Mouse (Mus musculus): ENCODE measurements around the gene Trhr2.

Gene Trhr2

DNA sequence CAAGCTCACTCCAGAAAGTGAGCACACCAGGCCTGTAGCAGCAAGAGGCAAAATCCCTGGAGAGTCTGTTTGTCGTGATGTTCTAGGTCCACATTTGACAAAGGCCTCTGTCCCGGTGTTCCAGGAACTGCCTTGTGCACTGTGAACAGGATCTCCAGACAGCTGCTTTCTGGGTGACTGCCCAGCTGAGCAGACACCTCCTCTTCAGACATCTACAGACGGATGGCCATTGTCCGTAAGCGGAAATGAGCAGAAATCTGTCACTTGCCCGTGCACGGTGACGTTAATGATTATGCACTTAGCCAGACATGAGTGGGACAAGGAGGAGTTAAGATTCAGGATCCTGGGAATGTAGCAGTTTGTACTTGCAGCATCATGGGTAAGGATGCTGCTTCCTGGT lies 6.4 kb downstream of the Trhr2 start:
- no peak for DNase-seq

DNA sequence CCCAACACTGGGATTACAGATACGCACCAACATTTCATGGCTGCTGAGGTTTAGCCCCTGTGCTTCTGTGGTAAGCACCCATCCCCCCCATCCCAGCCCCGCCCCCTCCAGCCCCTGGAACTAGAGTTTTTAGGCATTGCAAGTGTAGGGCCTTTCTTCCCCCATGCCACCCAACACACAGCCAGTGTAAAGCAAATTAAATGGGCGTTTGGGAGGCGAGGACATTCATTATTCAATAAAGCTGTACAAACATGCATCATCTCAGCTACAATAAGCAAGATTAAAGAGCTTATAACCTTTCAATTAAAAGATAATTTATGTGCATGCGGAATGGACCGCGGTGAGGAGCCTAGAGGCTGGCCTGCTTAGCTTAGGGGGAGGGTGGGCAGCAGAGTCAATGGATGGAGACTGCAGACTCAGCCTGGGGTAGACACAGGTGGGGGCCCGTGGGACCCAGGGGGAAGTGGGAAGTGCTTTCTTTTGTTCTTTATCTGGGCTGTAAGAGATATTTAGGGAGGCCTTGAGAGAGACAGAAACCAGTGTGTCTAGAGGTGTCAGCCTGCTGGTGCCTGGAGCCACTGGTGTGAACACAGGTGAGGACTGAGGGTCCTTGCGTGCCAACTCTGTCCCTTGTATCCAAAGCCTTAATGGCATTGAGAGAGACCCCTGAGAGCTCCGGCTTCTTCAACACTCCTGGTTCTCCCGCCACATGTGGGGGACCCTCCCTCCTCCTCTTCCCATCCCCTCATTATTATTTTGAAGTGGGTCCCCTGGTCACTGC lies 10.0 kb downstream of the Trhr2 start:
- DNase-seq: no peak

DNA sequence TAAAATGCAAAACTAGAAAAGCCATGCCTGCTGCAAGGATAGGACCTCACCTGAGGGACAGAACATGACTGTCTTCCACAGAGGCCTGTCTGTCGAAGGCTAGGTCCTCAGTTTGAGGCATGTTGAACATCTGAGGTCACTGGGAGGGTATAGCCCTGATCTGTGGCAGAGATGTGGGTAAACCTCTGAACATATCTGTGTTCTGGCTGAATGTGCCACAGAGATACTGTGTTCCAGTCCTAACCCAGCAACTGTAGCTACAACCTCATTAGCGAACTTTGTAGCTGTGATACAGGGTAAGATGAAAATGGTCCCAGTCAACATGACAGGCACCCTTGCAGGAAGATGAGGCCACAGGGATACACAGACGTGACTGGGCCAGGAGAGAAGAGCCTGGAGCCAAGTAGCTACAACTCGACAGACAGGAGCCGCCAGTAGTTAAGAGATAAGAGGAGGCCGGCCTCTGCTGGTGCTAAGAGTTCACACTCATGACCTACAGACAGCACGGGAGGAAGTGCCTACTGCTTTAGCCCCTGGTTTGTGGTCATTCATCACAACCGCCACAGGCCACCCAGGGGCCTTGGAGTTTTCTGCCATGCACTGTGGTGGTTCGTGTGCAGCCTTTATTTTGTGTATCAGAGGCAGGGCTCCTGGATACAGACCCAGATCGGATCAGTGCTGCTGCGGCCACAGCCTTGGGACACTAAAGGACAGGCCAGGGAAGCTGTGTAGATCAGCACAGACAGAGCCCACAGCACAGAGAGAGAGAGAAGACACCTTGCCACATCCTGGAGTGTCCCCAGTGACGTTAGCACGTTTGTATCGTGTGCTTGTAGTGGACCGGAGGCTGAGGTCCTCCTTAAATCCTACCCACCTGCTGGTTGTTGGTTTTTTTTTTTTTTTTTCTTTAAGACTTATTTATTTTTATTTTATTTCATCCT lies 10.9 kb downstream of the Trhr2 start:
- DNase-seq: no peak

DNA sequence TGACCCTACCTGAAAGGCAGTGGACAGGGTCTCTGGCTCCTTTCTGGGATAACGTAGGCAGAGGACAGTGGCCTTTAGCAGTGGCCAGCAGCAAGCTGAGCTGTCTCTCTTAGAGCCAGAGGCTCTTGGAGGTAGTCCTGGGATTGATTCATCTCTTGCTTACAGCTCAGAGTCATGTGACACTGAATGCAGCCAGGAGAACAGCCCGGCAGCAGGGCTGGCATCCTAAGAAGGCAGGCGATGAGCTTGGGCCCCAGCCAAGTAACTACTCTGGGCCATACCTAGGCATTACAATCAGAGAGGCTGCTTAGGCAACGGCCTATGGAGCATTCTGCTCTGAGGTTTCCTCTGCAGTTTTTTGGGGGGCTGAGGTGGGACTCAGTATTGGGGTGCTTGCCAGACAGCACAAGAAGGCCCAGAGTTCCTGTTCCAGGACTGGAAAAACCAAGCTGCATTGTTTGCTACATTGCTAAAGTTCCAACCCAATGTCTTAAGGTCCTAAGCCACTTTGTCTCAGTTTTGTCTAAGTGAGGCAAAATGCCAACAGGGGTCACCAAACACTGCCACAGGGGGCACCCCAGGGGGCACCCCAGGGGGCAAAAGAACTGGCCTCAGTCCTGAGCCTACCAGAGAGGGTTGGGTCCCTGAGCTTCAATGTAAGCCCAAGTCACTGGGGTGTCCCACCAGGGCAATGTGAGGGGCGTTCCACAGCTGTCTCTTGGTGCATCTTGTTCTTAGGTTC lies 12.6 kb downstream of the Trhr2 start:
- no peak for DNase-seq

DNA sequence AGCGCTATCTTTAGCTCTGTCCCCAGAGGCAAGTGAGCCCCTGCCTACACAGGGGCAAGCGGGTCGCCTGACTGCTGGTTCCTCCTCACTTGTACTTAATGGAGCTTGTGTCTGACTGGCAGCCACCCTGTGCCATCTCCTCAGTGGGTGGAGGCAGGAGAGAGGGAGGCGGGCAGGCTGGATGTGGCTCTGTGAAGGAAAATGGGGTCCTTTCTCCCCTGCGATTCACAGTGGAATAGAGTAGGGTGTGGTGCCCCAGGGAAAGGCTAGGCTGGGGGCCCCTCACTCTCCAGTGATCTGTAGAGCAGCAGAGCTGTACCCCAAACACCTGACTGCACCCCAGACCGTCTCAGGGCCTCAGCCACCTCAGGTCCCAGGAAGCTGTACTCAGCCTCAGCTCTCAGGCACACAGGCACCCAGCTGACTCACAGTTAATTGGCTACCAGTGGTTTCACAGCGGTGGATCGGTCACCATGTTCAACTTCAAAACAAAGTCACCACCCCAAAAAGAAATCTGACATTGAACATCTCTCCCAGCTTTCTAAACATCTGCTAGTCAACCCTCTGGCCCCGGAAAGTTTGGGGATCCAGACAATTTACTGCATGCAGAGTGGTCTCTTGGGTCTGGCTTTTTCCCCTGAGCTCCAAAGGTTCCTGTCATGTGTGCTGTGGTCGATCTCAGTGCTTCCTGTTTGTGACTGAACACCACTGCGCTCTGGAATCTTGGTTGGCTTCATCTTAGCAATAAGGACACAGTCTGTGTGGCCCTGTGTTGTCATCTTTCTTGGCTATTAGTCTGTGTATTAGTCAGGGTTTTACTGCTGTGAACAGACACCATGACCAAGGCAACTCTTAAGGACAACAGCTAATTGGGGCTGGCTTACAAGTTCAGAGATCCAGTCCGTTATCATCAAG lies 15.1 kb downstream of the Trhr2 start:
- DNase-seq: peak; percentile 26

DNA sequence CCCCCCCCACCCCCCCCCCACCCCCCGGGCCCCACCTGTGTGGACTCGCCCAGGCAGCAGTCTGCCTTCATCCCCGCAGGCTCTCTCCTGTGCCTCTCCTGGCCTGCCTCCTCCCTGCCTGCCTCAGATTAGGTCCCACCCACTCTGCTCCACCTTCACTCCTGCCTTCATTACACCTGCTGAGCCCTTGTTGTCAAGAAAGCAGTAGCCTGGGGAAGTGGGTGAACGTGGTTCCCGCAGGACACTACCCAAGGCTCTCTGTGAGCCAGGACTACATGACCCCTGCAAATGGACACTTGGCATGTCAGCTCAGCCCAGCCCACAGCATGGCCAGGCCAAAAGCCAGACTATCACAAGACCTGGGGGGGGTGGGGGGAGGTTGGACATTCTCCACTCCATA lies 16.3 kb downstream of the Trhr2 start:
- no peak for DNase-seq

DNA sequence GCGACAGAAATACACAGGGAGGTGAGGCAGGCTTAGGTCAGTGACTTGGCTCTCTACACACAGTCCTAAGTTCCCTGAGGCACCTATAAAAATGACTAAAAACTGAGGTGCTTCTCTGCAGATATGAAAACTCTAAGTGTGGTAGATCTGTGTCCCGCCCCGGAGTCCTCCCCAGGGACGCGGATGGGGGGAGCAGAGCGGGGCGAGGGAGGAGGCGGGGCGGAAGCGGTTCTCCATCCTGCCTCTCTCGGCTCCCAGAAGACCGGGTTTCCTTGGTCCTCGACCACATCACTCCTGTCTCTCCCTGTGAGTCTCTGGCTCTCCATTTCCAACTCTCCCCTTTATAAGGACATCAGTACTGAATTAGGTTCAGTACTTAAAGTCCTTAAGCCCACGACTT lies 16.8 kb downstream of the Trhr2 start:
- peak; percentile 70 for DNase-seq

DNA sequence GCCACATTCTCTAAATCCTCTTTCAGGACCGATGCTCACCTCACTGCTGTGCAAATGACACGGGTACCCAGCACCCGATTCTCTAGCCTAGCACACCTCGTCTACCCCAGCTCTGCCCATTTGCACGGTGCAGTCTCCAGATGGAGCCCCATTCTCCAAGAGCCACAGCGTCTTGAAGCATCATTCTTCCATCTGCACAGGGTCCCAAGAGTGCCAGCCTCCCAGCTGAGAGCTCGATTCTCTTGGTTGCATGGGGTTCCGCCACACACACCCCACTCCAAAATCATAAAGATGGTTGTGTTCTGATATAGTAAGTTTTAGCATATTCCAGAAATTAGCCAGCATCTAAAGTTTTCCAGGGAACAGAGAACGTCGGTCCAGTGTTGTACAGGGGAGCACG lies 17.2 kb downstream of the Trhr2 start:
- no peak for DNase-seq

DNA sequence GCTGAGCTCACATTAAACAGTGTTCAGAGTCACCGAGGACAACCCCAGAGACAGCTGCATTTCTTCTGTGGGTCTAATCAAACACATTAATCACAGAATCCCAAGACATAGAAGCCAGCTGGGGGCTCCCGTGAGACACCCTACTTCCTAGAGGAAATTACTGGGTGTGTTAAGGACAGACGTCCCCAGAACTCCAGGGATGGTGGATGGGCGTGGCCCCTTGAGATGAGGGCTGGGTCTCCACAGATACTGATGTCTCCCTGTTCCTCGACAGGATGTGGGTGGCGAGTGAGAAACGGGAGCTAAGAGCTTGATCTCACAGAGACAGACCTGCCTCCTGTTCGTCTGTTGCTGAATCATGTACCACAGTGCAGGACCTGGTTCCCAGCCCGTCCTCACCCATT lies 17.7 kb downstream of the Trhr2 start:
- DNase-seq: peak; percentile 57

DNA sequence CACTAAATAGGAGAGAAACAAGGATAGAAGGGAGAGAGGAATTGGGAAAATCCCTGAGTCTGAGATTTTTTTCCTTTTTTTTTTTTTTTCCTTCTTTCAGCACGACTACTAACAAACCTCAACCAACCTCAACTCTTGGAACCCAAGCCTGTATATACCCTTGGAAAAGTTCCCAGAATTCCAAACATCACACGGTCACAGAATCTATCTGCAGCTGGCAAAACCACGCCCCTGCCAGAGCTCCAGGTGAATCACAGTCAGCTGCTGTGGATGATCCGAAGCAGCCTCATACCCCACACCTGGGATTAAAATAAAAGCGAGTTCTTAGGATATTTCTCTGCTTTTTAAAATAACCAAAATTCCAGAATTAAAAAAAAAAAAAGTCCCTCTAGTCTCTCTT lies 18.2 kb downstream of the Trhr2 start:
- DNase-seq: no peak

DNA sequence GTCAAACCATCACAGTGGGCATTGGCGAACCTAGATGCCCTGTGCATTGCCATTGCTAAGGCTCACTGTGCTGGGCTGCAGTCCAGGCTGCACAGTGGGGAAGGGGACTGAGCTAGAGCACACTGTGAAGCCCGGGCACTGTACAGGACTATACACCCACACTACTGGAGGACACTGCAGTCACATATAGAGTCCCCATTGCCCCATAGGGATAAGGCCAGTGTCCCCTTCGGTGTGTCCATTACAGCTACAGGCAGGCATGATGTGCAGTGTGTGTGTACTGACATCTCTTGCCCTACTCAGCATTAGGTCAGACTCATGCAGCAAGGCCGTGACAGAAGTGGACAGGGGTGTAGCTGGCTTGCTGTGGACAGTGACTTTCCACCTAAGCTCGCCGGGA lies 18.8 kb downstream of the Trhr2 start:
- no peak for DNase-seq

DNA sequence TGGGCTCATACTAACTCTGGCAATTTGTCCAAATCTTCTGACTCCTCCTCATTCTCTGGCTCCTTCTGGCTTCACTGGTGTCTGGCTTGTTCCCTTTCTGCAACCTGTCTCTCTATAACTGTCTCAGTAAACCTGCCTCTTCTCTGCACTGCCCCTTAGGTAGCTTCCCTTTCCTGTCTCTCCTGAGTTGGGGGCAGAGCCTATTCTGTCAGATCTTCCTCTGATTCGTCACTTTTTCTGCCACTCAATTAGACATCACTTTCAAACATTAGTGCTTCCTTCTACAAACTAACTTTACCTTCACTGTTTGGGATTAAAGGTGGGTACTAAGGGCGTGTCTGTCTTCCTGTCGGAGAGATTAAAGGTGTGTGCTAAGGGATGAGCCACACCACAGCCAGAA lies 19.8 kb downstream of the Trhr2 start:
- DNase-seq: no peak

DNA sequence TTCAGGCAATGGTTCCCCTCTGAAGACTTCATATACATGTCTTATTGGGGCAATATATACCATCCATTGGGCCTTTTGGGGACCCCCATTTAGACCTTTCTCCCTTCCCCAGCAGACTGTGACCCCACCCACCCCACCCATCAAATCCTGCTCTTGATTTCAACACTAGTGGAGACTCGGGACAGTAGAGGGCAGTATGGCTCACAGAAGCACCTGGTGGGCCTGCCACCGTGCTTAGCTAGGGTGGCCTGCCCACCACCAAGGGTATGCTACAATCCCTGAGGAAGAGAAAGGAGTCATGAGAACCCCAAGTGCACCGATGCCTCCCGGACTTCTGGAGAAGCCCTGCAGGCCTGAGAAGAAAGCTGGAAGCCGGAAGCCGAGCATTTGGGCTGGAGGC lies 21.7 kb downstream of the Trhr2 start:
- no peak for DNase-seq

DNA sequence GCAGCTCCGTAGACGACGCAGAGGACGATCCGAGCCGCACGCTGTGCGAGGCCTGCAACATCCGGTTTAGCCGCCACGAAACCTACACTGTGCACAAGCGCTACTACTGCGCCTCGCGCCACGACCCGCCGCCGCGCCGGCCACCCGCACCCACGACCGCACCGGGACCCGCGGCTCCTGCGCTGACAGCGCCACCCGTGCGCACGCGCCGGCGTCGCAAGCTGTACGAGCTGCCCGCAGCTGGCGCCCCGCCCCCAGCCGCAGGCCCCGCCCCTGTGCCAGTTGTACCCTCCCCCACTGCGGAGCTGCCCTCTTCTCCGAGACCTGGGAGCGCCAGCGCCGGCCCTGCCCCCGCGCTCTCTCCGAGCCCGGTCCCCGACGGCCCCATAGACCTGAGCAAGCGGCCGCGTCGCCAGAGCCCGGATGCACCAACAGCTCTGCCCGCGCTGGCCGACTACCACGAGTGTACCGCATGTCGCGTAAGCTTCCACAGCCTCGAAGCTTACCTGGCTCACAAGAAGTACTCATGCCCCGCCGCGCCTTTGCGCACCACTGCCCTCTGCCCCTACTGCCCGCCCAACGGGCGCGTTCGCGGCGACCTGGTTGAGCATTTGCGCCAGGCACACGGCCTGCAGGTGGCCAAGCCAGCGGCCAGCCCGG lies 24.2 kb downstream of the Trhr2 start:
- DNase-seq: no peak

DNA sequence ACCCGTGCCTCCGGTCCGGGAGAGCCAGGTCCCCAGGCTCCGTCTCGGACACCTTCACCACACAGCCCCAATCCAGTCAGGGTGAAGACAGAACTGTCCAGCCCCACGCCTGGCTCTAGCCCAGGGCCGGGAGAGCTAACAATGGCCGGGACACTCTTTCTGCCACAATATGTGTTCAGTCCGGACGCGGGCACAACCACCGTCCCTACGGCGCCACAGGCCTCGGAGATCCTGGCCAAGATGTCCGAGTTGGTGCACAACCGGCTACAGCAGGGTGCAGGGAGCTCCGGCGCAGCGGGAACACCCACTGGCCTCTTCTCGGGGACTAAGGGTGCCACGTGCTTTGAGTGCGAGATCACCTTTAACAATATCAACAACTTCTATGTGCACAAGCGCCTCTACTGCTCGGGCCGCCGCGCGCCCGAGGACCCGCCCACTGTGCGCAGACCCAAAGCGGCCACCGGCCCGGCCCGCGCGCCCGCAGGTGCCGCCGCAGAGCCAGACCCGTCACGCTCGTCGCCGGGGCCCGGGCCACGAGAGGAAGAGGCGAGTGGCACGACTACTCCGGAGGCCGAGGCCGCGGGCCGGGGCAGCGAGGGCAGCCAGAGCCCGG lies 24.8 kb downstream of the Trhr2 start:
- DNase-seq: no peak

DNA sequence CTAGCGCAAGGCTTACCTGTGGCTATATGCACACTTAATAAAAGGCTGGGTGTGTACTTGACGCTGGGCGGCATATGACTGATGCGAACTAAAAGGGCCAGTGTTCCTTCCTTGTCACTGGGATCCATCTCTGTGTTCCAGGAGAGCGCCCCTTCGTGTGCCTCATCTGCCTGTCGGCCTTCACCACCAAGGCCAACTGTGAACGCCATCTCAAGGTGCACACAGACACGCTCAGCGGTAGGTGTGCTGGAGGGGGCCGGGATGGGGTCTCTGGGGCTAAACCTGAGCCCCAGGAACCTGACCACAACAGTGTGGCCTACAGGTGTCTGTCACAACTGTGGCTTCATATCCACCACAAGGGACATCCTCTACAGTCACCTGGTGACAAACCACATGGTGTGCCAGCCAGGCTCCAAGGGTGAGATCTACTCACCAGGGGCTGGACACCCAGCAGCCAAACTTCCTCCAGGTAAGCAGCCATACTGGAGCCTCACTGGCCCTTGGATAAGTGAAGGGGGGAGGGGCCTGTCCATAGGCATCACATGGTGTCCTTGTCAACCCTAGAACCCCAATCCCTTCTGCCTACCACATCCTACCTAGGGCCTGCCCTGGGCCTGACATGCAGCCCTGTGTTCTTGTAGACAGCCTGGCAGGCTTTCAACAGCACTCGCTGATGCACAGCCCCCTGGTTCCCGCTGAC lies 25.6 kb downstream of the Trhr2 start:
- no peak for DNase-seq

DNA sequence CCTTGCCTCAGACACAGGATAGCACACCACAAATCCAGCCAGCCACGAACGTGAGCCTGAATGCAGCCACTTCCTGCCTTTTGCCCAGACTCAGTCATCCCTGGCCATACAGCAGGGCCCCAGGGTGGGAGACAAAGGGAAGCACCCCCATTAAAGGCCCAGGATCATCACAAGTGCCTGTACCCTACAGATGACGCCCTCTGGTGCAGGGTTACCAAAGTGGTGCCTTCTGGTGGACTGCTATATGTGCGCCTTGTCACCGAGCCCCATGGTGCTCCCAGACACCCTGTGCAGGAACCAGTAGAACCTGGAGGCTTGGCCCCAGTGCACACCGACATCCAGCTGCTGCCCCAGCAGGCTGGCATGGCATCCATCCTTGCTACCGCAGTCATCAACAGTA lies 27.0 kb downstream of the Trhr2 start:
- DNase-seq: no peak

DNA sequence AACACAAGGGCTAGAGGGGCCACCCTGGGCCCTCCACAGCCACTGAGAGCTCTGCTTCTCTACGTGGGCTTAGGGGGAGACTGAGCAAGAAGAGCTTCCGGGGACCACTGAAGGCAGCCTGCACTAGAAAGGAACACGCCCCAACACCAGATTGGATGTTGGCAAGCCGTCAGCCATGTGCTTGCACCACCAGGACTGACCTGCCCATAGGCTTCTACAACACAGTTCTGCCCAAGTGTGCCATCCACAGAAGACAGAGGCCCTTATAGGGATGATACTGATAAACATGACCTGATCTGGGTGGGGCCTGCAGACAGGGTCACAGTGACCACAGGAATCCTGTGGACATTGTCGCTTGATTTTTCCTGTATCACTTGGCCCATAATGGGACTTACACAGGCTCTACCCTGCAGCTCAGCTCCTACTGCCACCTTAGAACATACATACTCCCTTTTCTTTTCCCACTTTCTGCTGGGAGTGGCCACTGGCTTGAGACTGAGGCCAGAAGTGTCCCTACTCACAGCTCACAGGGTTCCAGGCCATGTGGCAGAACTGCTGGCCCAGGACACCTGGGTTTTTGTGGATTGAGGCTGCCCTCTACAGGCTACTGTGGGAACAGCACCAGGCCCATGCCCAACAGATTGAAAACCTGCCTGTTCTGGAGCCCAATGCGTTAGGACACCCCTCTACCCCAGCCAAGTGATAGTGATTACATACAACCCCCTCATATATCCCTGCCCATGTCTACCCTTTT lies 27.6 kb downstream of the Trhr2 start:
- peak; percentile 84 for DNase-seq

DNA sequence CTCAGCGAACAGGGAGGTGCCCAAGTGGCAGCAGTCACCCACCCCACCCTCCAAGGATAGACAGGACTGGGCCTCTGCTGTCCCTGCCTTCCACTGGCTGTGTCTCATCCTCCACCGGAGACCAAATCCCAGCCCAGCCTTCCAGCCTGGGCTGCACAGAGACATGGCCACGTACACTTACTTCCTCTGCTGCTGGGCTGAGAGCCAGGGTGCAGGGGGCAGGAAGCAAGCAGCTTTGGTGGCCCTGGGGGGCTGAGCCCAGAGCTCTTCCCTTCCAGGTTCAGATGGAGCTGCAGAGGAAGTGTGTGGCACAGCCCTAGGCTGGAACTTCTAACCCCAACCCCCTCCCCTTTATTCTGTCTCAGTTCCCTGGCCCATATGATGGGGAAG lies 29.4 kb downstream of the Trhr2 start:
- DNase-seq: peak; percentile 39

Data from thymus, postnatal 14 days (tissue).